Mouse (Mus musculus) lung, postnatal 0 days (tissue): ENCODE results near the gene Angptl6. TPM values are rescaled to one million over a fixed set of nuclear protein-coding genes. Genes with fewer than 3 reads are reported as not detected.

Source experiments
- ATAC-seq: fragments of 200-750 bp; cut with Nextera tagmentation; 2 replicates; pipeline ENCODE4 v1.8.0; 2017; ENCODE audit warnings: moderate library complexity
- DNase-seq: peaks from one replicate; pipeline ENCODE4 v3.0.0-alpha.2; 2016; ENCODE audit warnings: low spot score
- H3K27ac ChIP-seq: fragments of 300-500 bp; sonication (generic); 2 replicates; pipeline ENCODE4 v1.5.1; 2014; ENCODE audit warnings: antibody characterized with exemption, mild to moderate bottlenecking, low read length, mixed read lengths
- H3K27me3 ChIP-seq: fragments of 300-500 bp; sonication (generic); replicated peaks from 2 replicates; pipeline ENCODE4 v1.6.1; 2014; ENCODE audit warnings: low read length, mixed read lengths; ENCODE audit not compliant: insufficient read depth
- H3K36me3 ChIP-seq: fragments of 300-500 bp; sonication (generic); 2 replicates; pipeline ENCODE4 v1.6.1; 2014; ENCODE audit warnings: low read length, mixed read lengths; ENCODE audit not compliant: insufficient read depth
- H3K4me1 ChIP-seq: fragments of 300-500 bp; sonication (generic); 2 replicates; pipeline ENCODE4 v1.6.1; 2014; ENCODE audit warnings: antibody characterized with exemption, low read depth, low read length, mixed read lengths; ENCODE audit not compliant: insufficient read depth
- H3K4me2 ChIP-seq: fragments of 300-500 bp; sonication (generic); replicated peaks from 2 replicates; pipeline ENCODE4 v1.6.1; 2014; ENCODE audit warnings: low read depth, mild to moderate bottlenecking, low read length, moderate library complexity, mixed read lengths
- H3K4me3 ChIP-seq: fragments of 300-500 bp; sonication (generic); 2 replicates; pipeline ENCODE4 v1.5.1; 2014; ENCODE audit warnings: low read depth, low read length
- H3K9ac ChIP-seq: fragments of 300-500 bp; sonication (generic); replicated peaks from 2 replicates; pipeline ENCODE4 v1.6.1; 2014; ENCODE audit warnings: low read depth, mild to moderate bottlenecking
- H3K9me3 ChIP-seq: fragments of 300-500 bp; sonication (generic); 2 replicates; pipeline ENCODE4 v1.6.1; 2016; ENCODE audit warnings: low read length, mixed read lengths
- CTCF ChIP-seq: IDR thresholded peaks from 2 replicates; pipeline ENCODE4 v1.5.1; 2016; ENCODE audit warnings: antibody characterized with exemption, mild to moderate bottlenecking
- EP300 ChIP-seq: IDR thresholded peaks from 2 replicates; pipeline ENCODE4 v1.6.1; 2016; ENCODE audit warnings: antibody characterized with exemption, mild to moderate bottlenecking, control low read depth
- whole genome bisulfite sequencing: fragments of 180-500 bp; shearing (Covaris S2); extraction: QIAGEN DNeasy Blood & Tissue Kit; methylation state at CpG from one replicate; pipeline ENCODE4 v1.1.7; 2014; 5-methylcytosine and 5-hydroxymethylcytosine counted together
- polyA plus RNA-seq: library from polyadenylated mRNA; unstranded; fragments of >200 nt; fragmentation: Nextera tagmentation; extraction: Ambion mirVana; gene quantifications from 2 replicates; pipeline ENCODE4 v1.2.1, GENCODE M21; 2015

Gene Angptl6
- polyA plus RNA-seq, 1 experiment from 2014 or later: 3.3 TPM

- WGBS: 75% methylated on average over 12 of the region's 12 CpGs
- no peak overlapping the region for H3K9ac ChIP-seq
- DNase-seq: no peak
- TF ChIP-seq CTCF (peak; percentile 33), EP300 (no peak)
- H3K9me3 ChIP-seq: no peaks in the 10 kb centered on the region
- H3K4me2 ChIP-seq: no peak overlapping the region
- H3K4me3 ChIP-seq: no peak overlapping the region
- 0 out of 2 replicates have a peak, but pooled peaks cover 7% of the 10 kb centered on the region for H3K36me3 ChIP-seq
- peaks cover 4% of the 10 kb centered on the region; the same call in 1 of the 2 replicates for H3K4me1 ChIP-seq
- ATAC-seq: no peak
- no peak overlapping the region for H3K27ac ChIP-seq
- 0 out of 2 replicates have a peak, but pooled peaks cover 5% of the 10 kb centered on the region for H3K27me3 ChIP-seq
Measured at GRCm38 (mm10) chr9:20870211-20871173, 9.0 kb downstream of the Angptl6 start.

GRCm38 (mm10) chr9:20869246-20869645 lies 10.3 kb downstream of the Angptl6 start:
- 7% methylated on average over 19 of the region's 19 CpGs for WGBS
- H3K9me3 ChIP-seq: no peaks in the 10 kb centered on the region
- no peak overlapping the region for H3K27ac ChIP-seq
- H3K4me1 ChIP-seq: peaks cover 4% of the 10 kb centered on the region; the same call in 1 of the 2 replicates
- ATAC-seq: peak; percentile 36
- H3K4me2 ChIP-seq: peak overlapping the region; percentile 82
- H3K9ac ChIP-seq: peak overlapping the region; percentile 52
- TF ChIP-seq EP300 (no peak), CTCF (no peak)
- H3K27me3 ChIP-seq: 0 out of 2 replicates have a peak, but pooled peaks cover 5% of the 10 kb centered on the region
- peak; percentile 49 for DNase-seq
- H3K36me3 ChIP-seq: 0 out of 2 replicates have a peak, but pooled peaks cover 7% of the 10 kb centered on the region
- H3K4me3 ChIP-seq: peak overlapping the region; percentile 74

- Histone ChIP-seq H3K4me2 (peak within 1 kb of the TSS; percentile 82), H3K36me3 (0 out of 2 replicates have a peak, but pooled peaks cover 6% of the 10 kb centered on the region), H3K9me3 (no peaks in the 10 kb centered on the region), H3K4me3 (peak within 1 kb of the TSS; percentile 74), H3K4me1 (peaks cover 4% of the 10 kb centered on the region; the same call in 1 of the 2 replicates), H3K27me3 (0 out of 2 replicates have a peak, but pooled peaks cover 5% of the 10 kb centered on the region), H3K27ac (no peak within 1 kb of the TSS), H3K9ac (peak within 1 kb of the TSS; percentile 52)
- peak; percentile 75 for ATAC-seq
- 6% methylated on average over 48 of the region's 53 CpGs for WGBS
- TF ChIP-seq EP300: no peak
- TF ChIP-seq CTCF: no peak
- peak; percentile 61 for DNase-seq
Measured at GRCm38 (mm10) chr9:20868448-20869001, 11.0 kb downstream of the Angptl6 start, which contains the start of gene A230050P20Rik. A230050P20Rik (plus strand) TSS chr9:20868642.

GRCm38 (mm10) chr9:20866879-20867278 lies 12.6 kb downstream of the Angptl6 start:
- Histone ChIP-seq H3K9me3 (no peaks in the 10 kb centered on the region), H3K9ac (no peak overlapping the region), H3K4me3 (no peak overlapping the region), H3K27me3 (0 out of 2 replicates have a peak, but pooled peaks cover 5% of the 10 kb centered on the region), H3K4me1 (peaks cover 4% of the 10 kb centered on the region; the same call in 1 of the 2 replicates), H3K36me3 (no peaks in the 10 kb centered on the region), H3K4me2 (no peak overlapping the region), H3K27ac (no peak overlapping the region)
- 49% methylated on average over 3 of the region's 3 CpGs for WGBS
- TF ChIP-seq EP300 (no peak), CTCF (no peak)
- no peak for DNase-seq
- ATAC-seq: no peak

- Histone ChIP-seq H3K9me3 (no peaks in the 10 kb centered on the region), H3K9ac (no peak overlapping the region), H3K4me3 (no peak overlapping the region), H3K27ac (no peak overlapping the region), H3K27me3 (0 out of 2 replicates have a peak, but pooled peaks cover under 1% of the 10 kb centered on the region), H3K4me1 (no peaks in the 10 kb centered on the region), H3K4me2 (no peak overlapping the region), H3K36me3 (no peaks in the 10 kb centered on the region)
- DNase-seq: no peak
- TF ChIP-seq CTCF: no peak
- WGBS: 47% methylated on average over 4 of the region's 4 CpGs
- ATAC-seq: no peak
Measured at GRCm38 (mm10) chr9:20862225-20862624, 17.3 kb downstream of the Angptl6 start.

- H3K27me3 ChIP-seq: no peaks in the 10 kb centered on the region
- H3K4me2 ChIP-seq: no peak overlapping the region
- H3K9ac ChIP-seq: no peak overlapping the region
- H3K4me1 ChIP-seq: no peaks in the 10 kb centered on the region
- no peaks in the 10 kb centered on the region for H3K9me3 ChIP-seq
- H3K4me3 ChIP-seq: no peak overlapping the region
- DNase-seq (no peak), ATAC-seq (no peak)
- H3K36me3 ChIP-seq: no peaks in the 10 kb centered on the region
- WGBS: 4% methylated on average over 4 of the region's 4 CpGs
- no peak for TF ChIP-seq EP300
- TF ChIP-seq CTCF: peak; percentile 67
- H3K27ac ChIP-seq: no peak overlapping the region
Measured at GRCm38 (mm10) chr9:20861821-20862220, 17.7 kb downstream of the Angptl6 start.
